Mouse (Mus musculus): ENCODE measurements around the gene Pdk2.

- no peak for TF ChIP-seq CTCF (IDR thresholded peaks at IDR 0.05; ENCODE audit: low read depth, low read length)
- TF ChIP-seq POLR2A (IDR thresholded peaks at IDR 0.05; ENCODE audit: insufficient read depth, low read length): no peak
- TF ChIP-seq EP300 (IDR thresholded peaks at IDR 0.05; ENCODE audit: insufficient read depth, low read depth, low read length): no peak
Observed at GRCm38 (mm10) chr11:95073835-95074234, 32.7 kb upstream of the Pdk2 start.
